Mouse (Mus musculus) midbrain, embryonic 16.5 days (tissue): ENCODE results near the gene 2310039H08Rik. TPM values are rescaled to one million over a fixed set of nuclear protein-coding genes. Genes with fewer than 3 reads are reported as not detected.

Source experiments
- polyA plus RNA-seq: library from polyadenylated mRNA; unstranded; fragments of >200 nt; fragmentation: Nextera tagmentation; extraction: Ambion mirVana; gene quantifications from 2 replicates; pipeline ENCODE4 v1.2.1, GENCODE M21; 2015

Gene 2310039H08Rik
- polyA plus RNA-seq, 1 experiment from 2014 or later: 53.7 TPM

Other genes starting within 250 kb of the 2310039H08Rik start
- gene Cul9, start 226.2 kb upstream of the 2310039H08Rik start, polyA plus RNA-seq: 26.8 and 28.0 TPM in 2 replicates
- gene Srf, start 216.5 kb upstream of the 2310039H08Rik start, polyA plus RNA-seq: 3.0 and 3.2 TPM in 2 replicates
- 26.9 and 28.8 TPM in 2 replicates for gene Ptk7, start 143.1 kb upstream of the 2310039H08Rik start, polyA plus RNA-seq
- 32.4 and 39.7 TPM in 2 replicates for gene Klc4, start 126.6 kb upstream of the 2310039H08Rik start, polyA plus RNA-seq
- 58.9 and 60.8 TPM in 2 replicates for gene Mrpl2, start 126.4 kb upstream of the 2310039H08Rik start, polyA plus RNA-seq
- 41.9 and 47.6 TPM in 2 replicates for gene Cul7, start 122.3 kb upstream of the 2310039H08Rik start, polyA plus RNA-seq
- 51.8 and 52.4 TPM in 2 replicates for gene Rrp36, start 98.3 kb upstream of the 2310039H08Rik start, polyA plus RNA-seq
- gene Mea1, start 93.8 kb upstream of the 2310039H08Rik start, polyA plus RNA-seq: 285 and 318 TPM in 2 replicates
- gene Klhdc3, start 91.7 kb upstream of the 2310039H08Rik start, polyA plus RNA-seq: 173 TPM in 2 replicates
- 94.8 and 102 TPM in 2 replicates for gene Ppp2r5d, start 67.5 kb upstream of the 2310039H08Rik start, polyA plus RNA-seq
- 22.6 and 22.7 TPM in 2 replicates for gene Pex6, start 61.2 kb upstream of the 2310039H08Rik start, polyA plus RNA-seq
- gene Gnmt, start 43.5 kb upstream of the 2310039H08Rik start, polyA plus RNA-seq: 0.68 and 0.83 TPM in 2 replicates
- 67.7 and 67.8 TPM in 2 replicates for gene Cnpy3, start 20.4 kb upstream of the 2310039H08Rik start, polyA plus RNA-seq
- not detected in 2 replicates for gene Ptcra, start 8.9 kb upstream of the 2310039H08Rik start, polyA plus RNA-seq
- 78.4 and 84.2 TPM in 2 replicates for gene Rpl7l1, start 10.0 kb downstream of the 2310039H08Rik start, polyA plus RNA-seq
- gene Bicral, start 85.8 kb downstream of the 2310039H08Rik start, polyA plus RNA-seq: 9.5 and 10.9 TPM in 2 replicates
- gene Tbcc, start 118.0 kb downstream of the 2310039H08Rik start, polyA plus RNA-seq: 49.5 and 52.6 TPM in 2 replicates
- not detected in 2 replicates for gene Prph2, start 137.8 kb downstream of the 2310039H08Rik start, polyA plus RNA-seq
- gene Ubr2, start 237.9 kb downstream of the 2310039H08Rik start, polyA plus RNA-seq: 14.3 and 14.7 TPM in 2 replicates